Mouse (Mus musculus) kidney, adult 2 months (tissue): ENCODE data around the gene Lpp. TPM values are rescaled to one million over a fixed set of nuclear protein-coding genes. Genes with fewer than 3 reads are reported as not detected.

ENCODE experiments used
- DNase-seq: peaks from one replicate; pipeline ENCODE4 v3.0.0; 2021
- H3K27ac ChIP-seq: fragments of 200-500 bp; 2 replicates; pipeline ENCODE4 v1.5.1; 2012; ENCODE audit warnings: low read depth, low read length, control low read depth, inconsistent platforms; ENCODE audit not compliant: insufficient read depth
- H3K27me3 ChIP-seq: fragments of 200-500 bp; replicated peaks from 2 replicates; pipeline ENCODE4 v1.6.1; 2012; ENCODE audit warnings: mild to moderate bottlenecking, moderate library complexity, low read length, inconsistent platforms; ENCODE audit not compliant: control insufficient read depth, insufficient read depth
- H3K36me3 ChIP-seq: fragments of 200-500 bp; 2 replicates; pipeline ENCODE4 v1.6.1; 2012; ENCODE audit warnings: mild to moderate bottlenecking, moderate library complexity, low read length, inconsistent platforms; ENCODE audit not compliant: control insufficient read depth, insufficient read depth
- H3K4me1 ChIP-seq: fragments of 200-500 bp; 2 replicates; pipeline ENCODE4 v1.6.1; 2011; ENCODE audit warnings: low read length; ENCODE audit not compliant: control insufficient read depth, insufficient read depth
- H3K4me3 ChIP-seq: fragments of 200-500 bp; 2 replicates; pipeline ENCODE4 v1.5.1; 2011; ENCODE audit warnings: mild to moderate bottlenecking, low read depth, low read length, control low read depth; ENCODE audit not compliant: insufficient read depth
- CTCF ChIP-seq: fragments of 200-500 bp; conservative IDR thresholded peaks from 2 replicates; pipeline ENCODE4 v1.5.1; 2011; ENCODE audit warnings: low read depth, mild to moderate bottlenecking, control low read depth, low read length, moderate library complexity, mixed read lengths; ENCODE audit not compliant: insufficient read depth, insufficient read length
- POLR2A ChIP-seq: fragments of 200-500 bp; IDR thresholded peaks from one replicate; pipeline ENCODE4 v1.6.1; 2011; ENCODE audit warnings: low read depth, low read length, control low read depth
- WGBS: fragments of 180-500 bp; shearing (Covaris S2); methylation state at CpG from one replicate; pipeline ENCODE4 v1.1.7; 2018; 5-methylcytosine and 5-hydroxymethylcytosine counted together
- polyA plus RNA-seq: library from polyadenylated mRNA; depleted of rRNA; stranded (reverse); fragments of >200 nt; gene quantifications from 2 replicates; pipeline ENCODE4 v1.2.3, GENCODE M21; 2012

The Lpp gene
- polyA plus RNA-seq, 1 experiment = 15.9 TPM

GRCm38 (mm10) chr16:24539003-24539402 is 145.7 kb downstream of the Lpp start:
- Histone ChIP-seq H3K36me3 (no peaks in the 10 kb centered on the region; the same call in 1 of the 2 replicates), H3K27ac (no peak overlapping the region), H3K4me3 (no peak overlapping the region), H3K4me1 (no peaks in the 10 kb centered on the region), H3K27me3 (no peaks in the 10 kb centered on the region)
- DNase-seq = no peak
- 93% methylated on average over 4 of the region's 4 CpGs for WGBS
- TF ChIP-seq POLR2A (no peak), CTCF (no peak)

- no peak for TF ChIP-seq CTCF
- no peak for TF ChIP-seq POLR2A
- Histone ChIP-seq H3K4me3 (no peak overlapping the region), H3K4me1 (no peaks in the 10 kb centered on the region), H3K36me3 (peaks cover 1% of the 10 kb centered on the region; the same call in 1 of the 2 replicates), H3K27me3 (no peaks in the 10 kb centered on the region), H3K27ac (no peak overlapping the region)
- WGBS = 78% methylated on average over 7 of the region's 7 CpGs
- no peak for DNase-seq
Measured at GRCm38 (mm10) chr16:24542864-24543263, 149.6 kb downstream of the Lpp start.

DNA sequence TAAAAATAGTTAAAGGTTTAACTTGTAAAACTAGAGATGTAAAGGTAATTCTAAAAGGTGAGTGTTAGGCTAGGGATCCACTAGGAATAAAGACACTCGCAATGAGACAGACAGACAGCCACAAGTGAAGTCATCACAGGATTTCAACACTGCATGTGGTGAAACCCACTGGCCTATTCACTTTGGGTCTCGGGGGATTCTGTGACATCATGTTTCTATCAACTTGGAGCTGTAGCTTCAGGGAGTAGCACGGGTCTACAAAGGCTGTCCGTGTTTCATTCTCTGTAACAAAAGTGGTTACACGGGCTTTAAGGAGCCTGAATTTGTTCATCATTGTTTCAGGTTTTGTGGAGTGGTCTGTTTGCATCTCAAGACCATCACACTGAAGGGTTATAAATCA is 152.1 kb downstream of the Lpp start:
- no peaks in the 10 kb centered on the region for H3K4me1 ChIP-seq
- 97% methylated on average over 5 of the region's 5 CpGs for WGBS
- H3K27ac ChIP-seq = no peak overlapping the region
- peaks cover 1% of the 10 kb centered on the region; the same call in 1 of the 2 replicates for H3K36me3 ChIP-seq
- DNase-seq = no peak
- no peak overlapping the region for H3K4me3 ChIP-seq
- TF ChIP-seq CTCF (no peak), POLR2A (no peak)
- no peaks in the 10 kb centered on the region for H3K27me3 ChIP-seq

GRCm38 (mm10) chr16:24558458-24558857 is 165.2 kb downstream of the Lpp start:
- no peaks in the 10 kb centered on the region; the same call in 1 of the 2 replicates for H3K36me3 ChIP-seq
- H3K4me3 ChIP-seq = no peak overlapping the region
- DNase-seq = no peak
- H3K4me1 ChIP-seq = peaks cover 5% of the 10 kb centered on the region; the same call in 1 of the 2 replicates
- H3K27me3 ChIP-seq = no peaks in the 10 kb centered on the region
- 88% methylated on average over 4 of the region's 4 CpGs for WGBS
- TF ChIP-seq POLR2A (no peak), CTCF (no peak)
- no peak overlapping the region for H3K27ac ChIP-seq

DNA sequence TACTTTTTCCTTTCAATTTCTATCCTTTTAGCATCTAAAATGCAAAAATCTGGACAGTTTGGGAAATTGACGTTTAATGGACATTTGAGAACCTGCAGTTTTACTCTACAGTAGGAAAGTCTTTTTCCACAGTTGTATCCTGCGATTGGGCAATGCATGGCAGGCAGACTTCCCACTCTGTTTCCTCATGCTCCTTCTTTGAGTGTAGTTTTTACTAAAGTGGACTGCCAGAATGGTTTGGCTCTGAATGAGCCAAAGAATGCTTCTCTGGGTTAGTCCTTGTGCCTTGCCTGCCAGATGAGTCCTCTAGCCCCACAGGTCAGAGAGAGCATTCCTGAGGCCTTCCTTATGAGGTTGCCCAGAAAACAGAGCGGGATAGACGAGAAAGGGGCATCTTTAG is 166.5 kb downstream of the Lpp start:
- no peak for DNase-seq
- Histone ChIP-seq H3K27me3 (no peaks in the 10 kb centered on the region), H3K4me3 (no peak overlapping the region), H3K27ac (no peak overlapping the region), H3K36me3 (no peaks in the 10 kb centered on the region; the same call in 1 of the 2 replicates), H3K4me1 (peaks cover 3% of the 10 kb centered on the region; the same call in 1 of the 2 replicates)
- TF ChIP-seq CTCF (no peak), POLR2A (no peak)
- 92% methylated on average over 4 of the region's 4 CpGs for WGBS

DNA sequence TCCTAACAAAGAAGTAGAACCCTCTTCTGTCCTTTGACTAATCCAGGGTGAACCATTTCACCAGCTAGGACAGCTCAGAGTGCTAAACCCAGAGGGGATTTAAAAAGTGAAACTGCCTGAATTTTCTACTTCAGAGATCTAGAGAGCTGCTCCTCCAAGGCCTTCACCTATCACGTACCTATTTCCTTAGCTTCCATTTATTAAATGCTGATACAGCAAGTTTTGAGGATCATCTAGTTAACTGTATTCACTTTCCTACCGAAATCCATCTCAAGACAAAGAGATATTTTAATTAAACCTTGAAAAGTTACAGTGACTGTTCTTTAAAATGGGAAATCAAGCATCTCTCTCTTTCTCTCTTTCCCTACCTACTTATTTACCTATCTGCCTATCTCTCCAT is 167.7 kb downstream of the Lpp start:
- no peak for DNase-seq
- WGBS = 90% methylated on average over 2 of the region's 2 CpGs
- Histone ChIP-seq H3K27me3 (no peaks in the 10 kb centered on the region), H3K4me1 (no peaks in the 10 kb centered on the region), H3K4me3 (no peak overlapping the region), H3K27ac (no peak overlapping the region), H3K36me3 (no peaks in the 10 kb centered on the region; the same call in 1 of the 2 replicates)
- TF ChIP-seq CTCF = no peak
- TF ChIP-seq POLR2A = no peak

DNA sequence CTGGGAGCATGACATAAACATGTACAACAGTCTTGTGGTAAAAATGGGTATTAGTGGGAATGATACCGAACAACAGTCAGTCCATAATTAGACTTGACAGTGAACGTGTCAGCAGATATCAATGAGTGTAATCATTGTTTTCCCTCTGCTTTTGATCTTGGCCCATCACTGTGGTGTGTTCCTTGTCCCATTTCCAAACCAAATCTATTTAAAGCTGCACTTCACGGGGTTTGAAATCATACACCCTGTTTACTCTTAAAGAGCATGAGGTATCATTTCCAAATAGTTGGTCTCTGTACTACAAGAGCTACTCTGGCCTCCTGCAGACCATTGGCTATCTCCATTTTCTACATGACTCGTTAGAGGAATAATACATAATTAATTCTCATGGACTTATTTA is 168.3 kb downstream of the Lpp start:
- H3K27me3 ChIP-seq = no peaks in the 10 kb centered on the region
- H3K4me1 ChIP-seq = no peaks in the 10 kb centered on the region
- no peaks in the 10 kb centered on the region; the same call in 1 of the 2 replicates for H3K36me3 ChIP-seq
- no peak overlapping the region for H3K4me3 ChIP-seq
- no peak overlapping the region for H3K27ac ChIP-seq
- TF ChIP-seq CTCF (no peak), POLR2A (no peak)
- no peak for DNase-seq
- WGBS = 73% methylated on average over 4 of the region's 4 CpGs

DNA sequence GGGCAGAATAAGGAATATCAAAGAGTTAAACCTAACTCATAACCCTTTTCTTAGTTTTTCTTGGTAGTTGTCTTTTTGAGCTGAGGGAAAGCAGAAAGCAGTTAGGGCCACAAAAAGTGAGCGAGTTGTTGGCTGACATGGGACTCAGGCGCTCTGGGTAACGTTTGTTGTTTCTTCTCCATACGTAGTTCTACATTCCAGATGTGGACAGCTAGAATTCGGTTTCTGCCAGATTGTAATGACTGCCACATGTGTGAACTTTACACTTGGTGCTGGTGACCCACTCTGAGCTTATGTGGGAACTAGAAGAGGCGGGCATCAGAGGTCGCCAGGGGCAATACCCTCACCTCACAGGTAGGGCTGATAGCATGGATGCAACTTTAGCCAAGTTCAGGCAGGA is 172.0 kb downstream of the Lpp start:
- DNase-seq = no peak
- no peaks in the 10 kb centered on the region for H3K36me3 ChIP-seq
- TF ChIP-seq POLR2A (no peak), CTCF (no peak)
- no peak overlapping the region for H3K4me3 ChIP-seq
- H3K4me1 ChIP-seq = peaks cover 9% of the 10 kb centered on the region; the same call in 1 of the 2 replicates
- H3K27ac ChIP-seq = no peak overlapping the region
- no peaks in the 10 kb centered on the region for H3K27me3 ChIP-seq
- 94% methylated on average over 7 of the region's 7 CpGs for WGBS
